Mouse (Mus musculus) limb, embryonic 10.5 days (tissue): ENCODE data around the gene Cabp5. TPM values are rescaled to one million over a fixed set of nuclear protein-coding genes. Genes with fewer than 3 reads are reported as not detected.
"Not testable (repeated sequence)": the region's sequence is repeated elsewhere in the genome, so short reads cannot be mapped to it uniquely, and the experiment has no call there.

Experiments
- DNase-seq: peaks from one replicate; pipeline ENCODE4 v3.0.0-alpha.2; 2017; ENCODE audit warnings: low spot score
- H3K27ac ChIP-seq: fragments of 300-500 bp; sonication (generic); 2 replicates; pipeline ENCODE4 v1.5.1; 2016; ENCODE audit warnings: mild to moderate bottlenecking
- H3K27me3 ChIP-seq: fragments of 300-500 bp; sonication (generic); 2 replicates; pipeline ENCODE4 v1.6.1; 2016; ENCODE audit warnings: low read depth, mild to moderate bottlenecking; ENCODE audit not compliant: poor library complexity, severe bottlenecking
- H3K36me3 ChIP-seq: fragments of 300-500 bp; sonication (generic); 2 replicates; pipeline ENCODE4 v1.6.1; 2016; ENCODE audit warnings: mild to moderate bottlenecking, moderate library complexity
- H3K4me1 ChIP-seq: fragments of 300-500 bp; sonication (generic); 2 replicates; pipeline ENCODE4 v1.6.1; 2016
- H3K4me3 ChIP-seq: fragments of 300-500 bp; sonication (generic); 2 replicates; pipeline ENCODE4 v1.5.1; 2016; ENCODE audit warnings: mild to moderate bottlenecking, moderate library complexity
- H3K9me3 ChIP-seq: fragments of 300-500 bp; sonication (generic); replicated peaks from 2 replicates; pipeline ENCODE4 v1.6.1; 2016; ENCODE audit warnings: mild to moderate bottlenecking
- WGBS: fragments of 180-500 bp; shearing (Covaris S2); methylation state at CpG from one replicate; pipeline ENCODE4 v1.1.7; 2016; 5-methylcytosine and 5-hydroxymethylcytosine counted together
- polyA plus RNA-seq: library from polyadenylated mRNA; unstranded; fragments of >200 nt; fragmentation: Nextera tagmentation; extraction: Ambion mirVana; gene quantifications from 2 replicates; pipeline ENCODE4 v1.2.1, GENCODE M21; 2016

Cabp5 gene
- 0.15 TPM in 1 of 2 replicates, not detected in the other for polyA plus RNA-seq

DNA sequence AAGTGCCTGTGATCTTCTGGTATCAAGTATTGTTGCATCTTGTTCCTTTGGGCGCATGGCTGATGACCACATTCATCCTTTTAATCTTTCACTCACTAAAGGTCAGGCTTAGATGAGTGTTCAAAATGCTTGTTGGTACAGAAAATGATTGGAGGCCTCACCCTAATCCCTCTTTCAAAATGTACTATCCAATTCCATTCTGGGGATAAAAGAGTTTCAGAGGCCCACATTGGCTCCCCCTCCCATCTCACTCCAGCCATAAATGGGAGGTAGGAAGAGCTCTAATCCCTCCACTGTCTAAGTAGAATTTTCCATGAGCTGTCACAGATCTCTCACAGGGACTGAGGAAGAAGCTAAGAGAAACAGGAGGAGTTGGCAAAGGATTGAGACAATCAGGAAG, at the start of gene Cabp5:
Cabp5 (plus strand) TSS at position 301 of the 400 bp plus-strand sequence.
- H3K27me3 ChIP-seq, result no peaks in the 10 kb centered on the region
- no peak within 1 kb of the TSS for H3K27ac ChIP-seq
- H3K36me3 ChIP-seq, result no peaks in the 10 kb centered on the region
- H3K4me3 ChIP-seq, result no peak within 1 kb of the TSS
- no peak for DNase-seq
- no peaks in the 10 kb centered on the region for H3K4me1 ChIP-seq
- WGBS, result 92% methylated on average over 1 of the region's 1 CpGs
- no peaks in the 10 kb centered on the region for H3K9me3 ChIP-seq

DNA sequence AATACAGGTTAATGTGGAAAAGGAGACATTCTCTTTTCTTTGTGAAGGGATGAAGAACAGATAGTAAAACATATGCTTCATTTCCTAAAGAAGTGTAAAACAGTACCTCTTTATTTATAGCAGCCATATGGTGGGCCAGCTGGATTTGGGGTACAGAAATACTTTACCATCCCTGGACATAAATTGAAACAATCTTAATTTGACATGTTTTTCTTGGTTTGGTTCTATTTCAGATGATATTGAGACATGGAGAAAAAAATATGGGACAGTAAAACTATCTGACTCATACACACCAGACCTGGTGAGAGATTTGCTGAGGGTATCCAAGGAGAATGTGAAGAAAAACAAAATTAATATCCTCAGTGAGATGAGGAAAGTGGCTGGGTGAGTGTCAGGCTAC, 42.0 kb upstream of the Cabp5 start:
- Histone ChIP-seq H3K4me1 (no peaks in the 10 kb centered on the region), H3K9me3 (no peaks in the 10 kb centered on the region; the same call in 1 of the 2 replicates), H3K4me3 (no peak overlapping the region), H3K27me3 (no peaks in the 10 kb centered on the region), H3K27ac (no peak overlapping the region), H3K36me3 (peaks cover 66% of the 10 kb centered on the region)
- no peak for DNase-seq

DNA sequence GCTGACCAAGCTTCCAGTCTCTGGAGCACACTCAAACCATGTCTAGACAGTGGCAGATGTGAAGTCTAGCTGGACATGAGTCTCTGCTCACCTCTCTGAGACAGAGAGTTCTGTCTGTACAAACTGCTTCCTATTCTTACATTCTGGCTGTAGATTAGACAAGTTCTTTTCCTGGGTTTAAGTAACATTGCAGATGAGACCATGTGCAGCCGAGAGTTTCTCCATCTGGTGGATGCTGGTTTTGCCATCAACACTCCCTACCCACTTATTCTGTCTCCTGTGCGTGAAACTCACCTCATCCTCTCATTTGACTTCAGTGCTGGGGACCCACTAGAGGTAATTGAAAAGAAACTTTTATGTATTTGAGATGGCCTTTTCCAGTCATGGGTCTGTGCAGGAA, 17.3 kb upstream of the Cabp5 start:
- 85% methylated on average over 2 of the region's 2 CpGs for WGBS
- no peak overlapping the region for H3K27ac ChIP-seq
- no peak overlapping the region for H3K4me3 ChIP-seq
- DNase-seq, result no peak
- H3K4me1 ChIP-seq, result no peaks in the 10 kb centered on the region
- H3K36me3 ChIP-seq, result no peaks in the 10 kb centered on the region
- H3K9me3 ChIP-seq, result no peaks in the 10 kb centered on the region
- H3K27me3 ChIP-seq, result no peaks in the 10 kb centered on the region

DNA sequence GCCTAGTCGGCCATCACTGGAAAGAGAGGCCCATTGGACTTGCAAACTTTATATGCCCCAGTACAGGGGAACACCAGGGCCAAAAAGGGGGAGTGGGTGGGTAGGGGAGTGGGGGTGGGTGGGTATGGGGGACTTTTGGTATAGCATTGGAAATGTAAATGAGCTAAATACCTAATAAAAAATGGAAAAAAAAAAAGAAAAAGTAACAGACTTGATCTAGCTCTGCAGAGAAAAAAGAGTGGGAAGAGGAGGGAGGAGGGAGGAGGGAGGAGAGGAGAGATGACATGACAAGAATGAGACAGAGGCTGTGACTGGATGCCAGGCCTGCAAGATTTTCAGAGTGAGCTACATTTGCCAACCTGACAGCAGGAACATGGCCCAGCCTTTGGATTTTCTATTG, 52.6 kb downstream of the Cabp5 start, which contains the start of gene Bsph1:
Bsph1 (plus strand) TSS at position 301 of the 400 bp plus-strand sequence.
- DNase-seq, H3K27me3 ChIP-seq, H3K4me3 ChIP-seq, H3K4me1 ChIP-seq, H3K36me3 ChIP-seq, H3K27ac ChIP-seq, H3K9me3 ChIP-seq: not testable (repeated sequence)
- whole genome bisulfite sequencing, result 80% methylated on average over 1 of the region's 1 CpGs

Other genes starting within 250 kb of the Cabp5 start
- not detected in 2 replicates for gene Vmn1r88, start 238.6 kb upstream of the Cabp5 start, polyA plus RNA-seq
- gene Vmn1r89, start 185.1 kb upstream of the Cabp5 start, polyA plus RNA-seq, result not detected in 2 replicates
- gene Lig1, start 120.8 kb upstream of the Cabp5 start, polyA plus RNA-seq, result 163 and 169 TPM in 2 replicates
- gene Zswim9, start 119.4 kb upstream of the Cabp5 start, polyA plus RNA-seq, result 10.0 and 11.4 TPM in 2 replicates
- gene Pla2g4c, start 73.5 kb upstream of the Cabp5 start, polyA plus RNA-seq, result 1.9 TPM in 2 replicates
- gene Bsph1, start 52.7 kb downstream of the Cabp5 start, polyA plus RNA-seq, result not detected in 2 replicates
- not detected in 2 replicates for gene Bsph2, start 172.9 kb downstream of the Cabp5 start, polyA plus RNA-seq
- not detected in 2 replicates for gene Sult2a5, start 225.8 kb downstream of the Cabp5 start, polyA plus RNA-seq